Mouse (Mus musculus): ENCODE results near the gene H2al1j. TPM values are rescaled to one million over a fixed set of nuclear protein-coding genes. Genes with fewer than 3 reads are reported as not detected.
"Not testable (repeated sequence)": the region's sequence is repeated elsewhere in the genome, so short reads cannot be mapped to it uniquely, and the experiment has no call there.

Gene H2al1j
- polyA plus RNA-seq (2014; fragmentation: Nextera tagmentation; extraction: Ambion mirVana): not detected in 2 replicates

DNA sequence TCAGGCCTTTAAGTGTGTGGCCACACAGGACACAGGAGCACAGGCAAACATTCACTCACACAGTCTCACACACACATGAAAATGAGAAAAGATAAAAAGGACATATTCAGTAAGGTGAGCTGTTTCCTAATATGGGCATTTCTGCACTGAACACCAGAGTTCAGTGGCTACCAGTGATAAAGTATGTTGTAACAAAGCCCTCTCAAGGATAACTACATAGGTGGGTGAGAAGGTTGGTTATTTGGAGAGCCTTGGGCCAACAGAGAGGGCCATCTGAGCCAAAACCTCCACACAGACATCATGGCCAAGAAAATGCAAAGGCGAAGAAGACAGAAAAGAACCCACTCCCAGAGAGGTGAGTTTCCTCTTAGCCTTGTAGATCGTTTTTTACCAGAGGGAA lies at the start of gene H2al1j:
H2al1j (plus strand) TSS at position 301 of the 400 bp plus-strand sequence.
- not testable (repeated sequence) for H3K9me3 ChIP-seq (replicated peaks; ENCODE audit: control insufficient read depth, low read length); H3K36me3 ChIP-seq (ENCODE audit: control insufficient read depth, insufficient read depth, low read length); H3K27ac ChIP-seq (ENCODE audit: low read depth, low read length); H3K27me3 ChIP-seq (ENCODE audit: control insufficient read depth, insufficient read depth, low read length); H3K4me3 ChIP-seq (ENCODE audit: low read depth, low read length); H3K9ac ChIP-seq (ENCODE audit: low read depth, low read length); H3K4me1 ChIP-seq (ENCODE audit: control insufficient read depth, insufficient read depth, low read length); H3K4me2 ChIP-seq; ATAC-seq (replicated peaks; ENCODE audit: insufficient number of reproducible peaks, low FRiP score, low TSS enrichment)
- WGBS (ENCODE audit: insufficient replicate concordance): 85% methylated on average over 2 of the region's 2 CpGs

DNA sequence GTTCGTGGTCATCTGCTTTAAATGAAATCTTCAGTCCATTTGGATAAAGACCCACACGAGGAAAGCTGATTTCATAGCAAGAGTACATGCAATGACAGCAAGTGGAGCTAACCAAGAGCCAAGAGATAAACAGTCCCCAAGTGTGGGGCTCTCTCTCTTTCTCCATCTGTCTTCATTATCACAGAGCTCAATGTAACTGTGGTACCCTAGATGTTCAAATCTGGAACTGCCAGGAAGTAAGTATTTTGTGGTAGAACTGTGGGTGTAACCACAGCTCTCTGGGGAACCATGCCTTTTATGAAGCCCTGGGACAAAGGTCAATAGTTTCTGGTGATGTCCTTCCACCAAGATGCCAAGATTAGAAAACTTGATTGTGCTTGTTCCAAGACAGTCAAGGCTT lies 46.9 kb upstream of the H2al1j start:
- no peaks in the 10 kb centered on the region for H3K9me3 ChIP-seq (replicated peaks; ENCODE audit: control insufficient read depth, low read length)
- no peak for ATAC-seq (replicated peaks; ENCODE audit: insufficient number of reproducible peaks, low FRiP score, low TSS enrichment)
- H3K4me2 ChIP-seq: no peak overlapping the region
- no peaks in the 10 kb centered on the region for H3K4me1 ChIP-seq (ENCODE audit: control insufficient read depth, insufficient read depth, low read length)
- no peak overlapping the region for H3K4me3 ChIP-seq (ENCODE audit: low read depth, low read length)
- no peak overlapping the region for H3K9ac ChIP-seq (ENCODE audit: low read depth, low read length)
- WGBS (ENCODE audit: insufficient replicate concordance): 60% methylated on average over 2 of the region's 2 CpGs
- no peak overlapping the region for H3K27ac ChIP-seq (ENCODE audit: low read depth, low read length)
- 0 out of 2 replicates have a peak, but pooled peaks cover 2% of the 10 kb centered on the region for H3K27me3 ChIP-seq (ENCODE audit: control insufficient read depth, insufficient read depth, low read length)
- no peaks in the 10 kb centered on the region for H3K36me3 ChIP-seq (ENCODE audit: control insufficient read depth, insufficient read depth, low read length)

DNA sequence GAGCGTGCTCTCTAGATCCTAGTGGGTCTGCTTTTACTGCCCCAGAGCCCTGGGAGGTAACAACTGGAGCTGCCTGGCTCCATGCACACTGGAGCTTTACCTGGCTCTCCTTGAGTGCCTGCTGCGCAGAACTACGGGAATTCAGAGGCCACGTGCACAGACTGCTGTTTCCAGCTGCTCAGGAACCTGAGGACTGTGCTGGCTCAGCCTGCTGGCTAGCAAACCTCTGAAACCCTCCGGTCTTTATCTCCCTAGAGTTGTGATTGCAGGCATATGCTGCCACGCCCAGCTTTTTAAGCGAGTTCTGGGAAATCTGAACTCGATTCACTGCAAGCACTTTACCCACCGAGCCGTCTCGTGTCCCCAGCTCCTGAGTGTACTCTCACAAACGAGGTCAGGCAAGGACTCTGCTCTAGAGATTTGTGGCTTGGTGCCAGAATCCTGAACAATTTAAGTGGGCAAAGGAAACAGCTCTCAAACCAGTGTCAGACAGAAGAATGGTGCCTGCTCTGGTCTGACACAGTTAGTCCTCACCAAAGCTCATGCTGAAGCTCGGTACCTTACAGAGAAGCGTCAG lies 39.2 kb upstream of the H2al1j start:
- 48% methylated on average over 14 of the region's 14 CpGs for WGBS (ENCODE audit: insufficient replicate concordance)
- no peak overlapping the region for H3K9ac ChIP-seq (ENCODE audit: low read depth, low read length)
- no peak overlapping the region for H3K27ac ChIP-seq (ENCODE audit: low read depth, low read length)
- no peak overlapping the region for H3K4me2 ChIP-seq
- peaks cover 5% of the 10 kb centered on the region; the same call in 1 of the 2 replicates for H3K27me3 ChIP-seq (ENCODE audit: control insufficient read depth, insufficient read depth, low read length)
- no peak overlapping the region for H3K4me3 ChIP-seq (ENCODE audit: low read depth, low read length)
- H3K9me3 ChIP-seq (replicated peaks; ENCODE audit: control insufficient read depth, low read length): no peaks in the 10 kb centered on the region
- H3K36me3 ChIP-seq (ENCODE audit: control insufficient read depth, insufficient read depth, low read length): no peaks in the 10 kb centered on the region
- no peaks in the 10 kb centered on the region for H3K4me1 ChIP-seq (ENCODE audit: control insufficient read depth, insufficient read depth, low read length)
- no peak for ATAC-seq (replicated peaks; ENCODE audit: insufficient number of reproducible peaks, low FRiP score, low TSS enrichment)

DNA sequence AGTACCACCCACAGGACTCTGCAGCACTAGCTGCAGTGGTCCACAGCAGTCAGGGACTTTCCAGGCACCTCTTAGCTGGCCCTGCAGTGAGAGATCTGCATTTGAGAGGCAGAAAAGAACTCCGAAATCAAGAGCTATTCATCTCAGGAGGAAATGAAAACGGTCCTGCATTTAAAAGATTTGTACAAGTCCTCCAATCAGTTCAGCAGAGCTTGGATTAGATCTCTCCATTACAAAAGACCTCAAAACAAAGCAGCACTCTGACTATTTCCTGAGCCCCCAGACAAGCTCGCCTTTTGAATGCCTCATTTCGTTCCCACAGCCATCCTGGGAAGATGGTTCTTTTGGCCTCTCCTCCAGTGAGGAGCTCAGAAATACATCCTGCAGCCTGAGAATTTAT lies 38.4 kb upstream of the H2al1j start:
- no peaks in the 10 kb centered on the region for H3K9me3 ChIP-seq (replicated peaks; ENCODE audit: control insufficient read depth, low read length)
- no peak for ATAC-seq (replicated peaks; ENCODE audit: insufficient number of reproducible peaks, low FRiP score, low TSS enrichment)
- no peaks in the 10 kb centered on the region for H3K4me1 ChIP-seq (ENCODE audit: control insufficient read depth, insufficient read depth, low read length)
- no peak overlapping the region for H3K4me2 ChIP-seq
- H3K27ac ChIP-seq (ENCODE audit: low read depth, low read length): no peak overlapping the region
- H3K9ac ChIP-seq (ENCODE audit: low read depth, low read length): no peak overlapping the region
- H3K27me3 ChIP-seq (ENCODE audit: control insufficient read depth, insufficient read depth, low read length): peaks cover 5% of the 10 kb centered on the region; the same call in 1 of the 2 replicates
- WGBS (ENCODE audit: insufficient replicate concordance): 55% methylated on average over 4 of the region's 4 CpGs
- no peaks in the 10 kb centered on the region for H3K36me3 ChIP-seq (ENCODE audit: control insufficient read depth, insufficient read depth, low read length)
- no peak overlapping the region for H3K4me3 ChIP-seq (ENCODE audit: low read depth, low read length)

DNA sequence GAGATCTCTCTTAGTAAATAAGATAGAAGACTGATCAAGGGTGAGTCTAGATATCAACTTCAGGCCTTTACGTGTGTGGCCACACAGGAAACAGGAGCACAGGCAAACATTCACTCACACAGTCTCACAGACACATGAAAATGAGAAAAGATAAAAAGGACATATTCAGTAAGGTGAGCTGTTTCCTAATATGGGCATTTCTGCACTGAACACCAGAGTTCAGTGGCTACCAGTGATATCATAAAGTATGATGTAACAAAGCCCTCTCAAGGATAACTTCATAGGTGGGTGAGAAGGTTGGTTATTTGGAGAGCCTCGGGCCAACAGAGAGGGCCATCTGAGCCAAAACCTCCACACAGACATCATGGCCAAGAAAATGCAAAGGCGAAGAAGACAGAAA lies 28.7 kb upstream of the H2al1j start, which contains the start of gene H2al1a:
H2al1a (plus strand) TSS at position 301 of the 400 bp plus-strand sequence.
- H3K4me1 ChIP-seq (ENCODE audit: control insufficient read depth, insufficient read depth, low read length); H3K27ac ChIP-seq (ENCODE audit: low read depth, low read length); H3K9ac ChIP-seq (ENCODE audit: low read depth, low read length); H3K27me3 ChIP-seq (ENCODE audit: control insufficient read depth, insufficient read depth, low read length); H3K36me3 ChIP-seq (ENCODE audit: control insufficient read depth, insufficient read depth, low read length); ATAC-seq (replicated peaks; ENCODE audit: insufficient number of reproducible peaks, low FRiP score, low TSS enrichment); H3K9me3 ChIP-seq (replicated peaks; ENCODE audit: control insufficient read depth, low read length); H3K4me2 ChIP-seq; H3K4me3 ChIP-seq (ENCODE audit: low read depth, low read length): not testable (repeated sequence)
- WGBS (ENCODE audit: insufficient replicate concordance): no CpG with 5 or more reads among the region's 3 CpGs

DNA sequence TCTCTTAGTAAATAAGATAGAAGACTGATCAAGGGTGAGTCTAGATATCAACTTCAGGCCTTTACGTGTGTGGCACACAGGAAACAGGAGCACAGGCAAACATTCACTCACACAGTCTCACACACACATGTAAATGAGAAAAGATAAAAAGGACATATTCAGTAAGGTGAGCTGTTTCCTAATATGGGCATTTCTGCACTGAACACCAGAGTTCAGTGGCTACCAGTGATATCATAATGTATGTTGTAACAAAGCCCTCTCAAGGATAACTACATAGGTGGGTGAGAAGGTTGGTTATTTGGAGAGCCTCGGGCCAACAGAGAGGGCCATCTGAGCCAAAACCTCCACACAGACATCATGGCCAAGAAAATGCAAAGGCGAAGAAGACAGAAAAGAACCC lies 25.5 kb upstream of the H2al1j start, which contains the start of gene H2al1b:
H2al1b (plus strand) TSS at position 301 of the 400 bp plus-strand sequence.
- H3K9ac ChIP-seq (ENCODE audit: low read depth, low read length); H3K9me3 ChIP-seq (replicated peaks; ENCODE audit: control insufficient read depth, low read length); H3K36me3 ChIP-seq (ENCODE audit: control insufficient read depth, insufficient read depth, low read length); H3K27me3 ChIP-seq (ENCODE audit: control insufficient read depth, insufficient read depth, low read length); ATAC-seq (replicated peaks; ENCODE audit: insufficient number of reproducible peaks, low FRiP score, low TSS enrichment); H3K27ac ChIP-seq (ENCODE audit: low read depth, low read length); H3K4me2 ChIP-seq; H3K4me1 ChIP-seq (ENCODE audit: control insufficient read depth, insufficient read depth, low read length); H3K4me3 ChIP-seq (ENCODE audit: low read depth, low read length): not testable (repeated sequence)
- WGBS (ENCODE audit: insufficient replicate concordance): 87% methylated on average over 1 of the region's 3 CpGs

DNA sequence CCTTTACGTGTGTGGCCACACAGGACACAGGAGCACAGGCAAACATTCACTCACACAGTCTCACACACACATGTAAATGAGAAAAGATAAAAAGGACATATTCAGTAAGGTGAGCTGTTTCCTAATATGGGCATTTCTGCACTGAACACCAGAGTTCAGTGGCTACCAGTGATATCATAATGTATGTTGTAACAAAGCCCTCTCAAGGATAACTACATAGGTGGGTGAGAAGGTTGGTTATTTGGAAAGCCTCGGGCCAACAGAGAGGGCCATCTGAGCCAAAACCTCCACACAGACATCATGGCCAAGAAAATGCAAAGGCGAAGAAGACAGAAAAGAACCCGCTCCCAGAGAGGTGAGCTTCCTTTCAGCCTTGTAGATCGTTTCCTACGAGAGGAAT lies 22.3 kb upstream of the H2al1j start, which contains the start of gene H2al1c:
H2al1c (plus strand) TSS at position 301 of the 400 bp plus-strand sequence.
- H3K4me2 ChIP-seq; H3K27ac ChIP-seq (ENCODE audit: low read depth, low read length); H3K36me3 ChIP-seq (ENCODE audit: control insufficient read depth, insufficient read depth, low read length); H3K9ac ChIP-seq (ENCODE audit: low read depth, low read length); H3K4me3 ChIP-seq (ENCODE audit: low read depth, low read length); H3K27me3 ChIP-seq (ENCODE audit: control insufficient read depth, insufficient read depth, low read length); H3K9me3 ChIP-seq (replicated peaks; ENCODE audit: control insufficient read depth, low read length); ATAC-seq (replicated peaks; ENCODE audit: insufficient number of reproducible peaks, low FRiP score, low TSS enrichment); H3K4me1 ChIP-seq (ENCODE audit: control insufficient read depth, insufficient read depth, low read length): not testable (repeated sequence)
- 33% methylated on average over 1 of the region's 6 CpGs for WGBS (ENCODE audit: insufficient replicate concordance)

DNA sequence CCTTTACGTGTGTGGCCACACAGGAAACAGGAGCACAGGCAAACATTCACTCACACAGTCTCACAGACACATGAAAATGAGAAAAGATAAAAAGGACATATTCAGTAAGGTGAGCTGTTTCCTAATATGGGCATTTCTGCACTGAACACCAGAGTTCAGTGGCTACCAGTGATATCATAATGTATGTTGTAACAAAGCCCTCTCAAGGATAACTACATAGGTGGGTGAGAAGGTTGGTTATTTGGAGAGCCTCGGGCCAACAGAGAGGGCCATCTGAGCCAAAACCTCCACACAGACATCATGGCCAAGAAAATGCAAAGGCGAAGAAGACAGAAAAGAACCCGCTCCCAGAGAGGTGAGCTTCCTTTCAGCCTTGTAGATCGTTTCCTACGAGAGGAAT lies 19.1 kb upstream of the H2al1j start, which contains the start of gene H2al1d:
H2al1d (plus strand) TSS at position 301 of the 400 bp plus-strand sequence.
- not testable (repeated sequence) for H3K4me2 ChIP-seq; H3K27me3 ChIP-seq (ENCODE audit: control insufficient read depth, insufficient read depth, low read length); H3K9me3 ChIP-seq (replicated peaks; ENCODE audit: control insufficient read depth, low read length); H3K9ac ChIP-seq (ENCODE audit: low read depth, low read length); H3K36me3 ChIP-seq (ENCODE audit: control insufficient read depth, insufficient read depth, low read length); H3K4me1 ChIP-seq (ENCODE audit: control insufficient read depth, insufficient read depth, low read length); H3K27ac ChIP-seq (ENCODE audit: low read depth, low read length); ATAC-seq (replicated peaks; ENCODE audit: insufficient number of reproducible peaks, low FRiP score, low TSS enrichment); H3K4me3 ChIP-seq (ENCODE audit: low read depth, low read length)
- WGBS (ENCODE audit: insufficient replicate concordance): no CpG with 5 or more reads among the region's 6 CpGs

DNA sequence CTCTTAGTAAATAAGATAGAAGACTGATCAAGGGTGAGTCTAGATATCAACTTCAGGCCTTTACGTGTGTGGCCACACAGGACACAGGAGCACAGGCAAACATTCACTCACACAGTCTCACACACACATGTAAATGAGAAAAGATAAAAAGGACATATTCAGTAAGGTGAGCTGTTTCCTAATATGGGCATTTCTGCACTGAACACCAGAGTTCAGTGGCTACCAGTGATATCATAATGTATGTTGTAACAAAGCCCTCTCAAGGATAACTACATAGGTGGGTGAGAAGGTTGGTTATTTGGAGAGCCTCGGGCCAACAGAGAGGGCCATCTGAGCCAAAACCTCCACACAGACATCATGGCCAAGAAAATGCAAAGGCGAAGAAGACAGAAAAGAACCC lies 16.0 kb upstream of the H2al1j start, which contains the start of gene H2al1e:
H2al1e (plus strand) TSS at position 301 of the 400 bp plus-strand sequence.
- H3K9me3 ChIP-seq (replicated peaks; ENCODE audit: control insufficient read depth, low read length); H3K36me3 ChIP-seq (ENCODE audit: control insufficient read depth, insufficient read depth, low read length); H3K4me2 ChIP-seq; ATAC-seq (replicated peaks; ENCODE audit: insufficient number of reproducible peaks, low FRiP score, low TSS enrichment); H3K9ac ChIP-seq (ENCODE audit: low read depth, low read length); H3K27ac ChIP-seq (ENCODE audit: low read depth, low read length); H3K27me3 ChIP-seq (ENCODE audit: control insufficient read depth, insufficient read depth, low read length); H3K4me1 ChIP-seq (ENCODE audit: control insufficient read depth, insufficient read depth, low read length); H3K4me3 ChIP-seq (ENCODE audit: low read depth, low read length): not testable (repeated sequence)
- WGBS (ENCODE audit: insufficient replicate concordance): no CpG with 5 or more reads among the region's 3 CpGs

All from heart, embryonic 11.5 days (tissue).